Mouse (Mus musculus): ENCODE results near the gene Pabpn1l.
"Not testable (repeated sequence)": the region's sequence is repeated elsewhere in the genome, so short reads cannot be mapped to it uniquely, and the experiment has no call there.

Pabpn1l gene

DNA sequence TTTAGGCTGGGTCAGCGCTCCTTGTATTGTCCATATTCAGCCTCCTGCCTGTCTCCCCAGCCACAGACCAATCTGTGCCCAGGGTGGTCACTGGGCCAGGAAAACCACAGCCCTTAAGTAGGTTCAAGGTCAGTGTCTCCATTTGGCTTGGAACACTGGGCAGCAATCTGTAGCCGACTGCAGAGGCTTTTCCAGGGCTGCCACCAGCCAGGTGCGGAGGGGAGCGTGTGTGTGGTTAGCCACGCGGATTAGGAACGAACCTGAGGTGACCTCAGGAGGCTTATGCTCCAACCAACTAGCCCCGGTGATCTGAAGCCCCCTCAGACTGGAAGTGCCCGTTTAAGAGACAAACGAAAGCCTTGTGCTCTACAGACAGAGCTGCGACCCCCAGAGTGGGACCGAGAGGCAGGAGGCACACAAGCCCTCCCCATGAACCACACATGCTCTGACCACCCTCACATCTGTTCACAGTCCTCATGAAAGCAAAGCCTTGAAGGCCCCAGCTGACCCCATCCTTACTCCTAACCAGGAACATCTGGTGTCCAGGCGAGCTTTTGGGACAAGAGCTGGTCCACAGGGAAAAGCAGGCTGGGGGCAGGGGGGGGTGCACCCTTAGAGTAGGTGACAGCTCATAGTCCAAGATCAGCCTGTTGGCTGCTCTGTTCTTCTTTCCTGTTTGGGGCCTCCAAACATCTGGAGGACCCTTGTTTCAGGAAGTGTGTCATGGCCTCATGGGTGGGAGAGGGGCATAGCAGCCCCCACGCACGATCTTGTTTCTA, 25.8 kb upstream of the Pabpn1l start:
- in situ Hi-C loops (cut with MboI; ENCODE audit: low sequenced_read_pairs) = no loop called here

DNA sequence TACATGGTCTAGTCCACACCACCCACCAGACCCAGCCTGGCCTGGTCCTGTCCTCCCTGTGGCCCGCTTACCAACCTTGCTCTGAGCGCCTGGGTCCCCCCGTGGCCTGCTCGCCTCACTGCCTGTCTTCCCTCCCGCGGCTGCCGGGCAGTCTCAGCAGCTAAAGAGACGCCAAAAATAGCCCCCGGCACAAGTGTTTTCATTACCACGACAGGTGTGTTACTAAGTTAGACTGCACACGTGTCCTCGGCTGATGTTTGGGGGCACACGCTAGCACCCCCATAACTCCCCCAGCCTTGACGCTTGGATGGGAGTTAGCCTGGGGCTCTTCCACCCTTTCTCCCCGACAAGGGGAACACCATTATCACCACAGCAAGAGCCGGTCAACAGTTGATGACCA, 23.8 kb upstream of the Pabpn1l start:
- in situ Hi-C loops (cut with MboI; ENCODE audit: low sequenced_read_pairs) = no loop called here

DNA sequence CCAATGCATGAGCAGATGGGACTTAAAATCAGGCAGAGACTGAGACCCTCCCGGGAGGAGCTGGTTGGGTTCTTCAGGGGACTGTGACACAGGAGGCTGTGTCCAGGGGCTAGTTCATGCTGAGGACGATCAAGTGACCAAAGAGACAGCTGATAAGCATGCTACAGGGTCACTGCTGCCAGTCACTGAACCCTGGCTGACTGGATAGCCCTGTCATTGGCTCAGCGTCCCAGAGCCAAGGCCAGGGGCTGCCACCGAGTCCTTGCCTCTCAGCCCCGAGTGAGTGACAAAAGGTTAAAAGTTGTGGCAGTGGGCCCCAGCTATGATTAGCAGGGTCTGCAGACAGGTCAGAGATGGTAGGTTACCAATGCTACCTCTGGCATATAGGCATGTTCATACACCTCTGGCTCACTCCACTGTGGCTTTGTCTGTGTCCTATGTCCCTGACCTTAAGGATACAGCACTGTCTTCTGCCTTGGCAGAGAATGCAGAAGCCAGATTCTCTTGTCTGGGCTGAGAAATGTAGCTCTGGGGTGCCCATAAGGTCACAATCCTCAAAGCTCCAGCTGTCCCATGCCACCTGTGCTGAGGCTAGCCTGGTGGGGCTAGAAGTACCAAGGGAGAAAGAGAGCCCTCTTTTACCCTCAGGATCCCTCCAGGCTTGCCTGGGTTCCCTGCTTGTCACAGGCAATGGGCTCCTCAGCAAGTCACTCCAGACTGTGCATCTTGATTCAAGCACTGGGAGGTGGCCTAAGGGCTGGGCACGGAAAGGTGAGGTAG, 21.8 kb upstream of the Pabpn1l start:
- in situ Hi-C loops (cut with MboI; ENCODE audit: low sequenced_read_pairs) = no loop called here

DNA sequence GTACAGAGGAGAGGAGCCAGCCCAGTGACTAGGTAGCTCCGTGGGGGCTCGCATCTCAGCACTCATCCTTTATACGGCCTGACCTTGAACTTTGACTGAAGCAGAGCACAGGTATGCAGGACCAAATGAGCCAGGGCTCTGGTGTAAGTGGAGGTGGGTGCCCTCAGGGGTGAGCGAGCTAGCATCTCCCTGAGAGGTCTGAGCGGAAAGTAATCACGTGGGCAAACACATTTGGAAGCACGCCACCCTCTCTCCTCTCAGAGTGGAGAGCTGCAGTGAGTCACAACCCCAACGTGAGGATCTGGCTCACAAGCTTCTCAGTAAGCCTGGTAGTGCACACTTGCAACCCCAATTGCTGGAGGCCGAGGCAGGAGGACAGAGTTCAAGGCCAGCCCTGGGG, 19.5 kb upstream of the Pabpn1l start:
- in situ Hi-C loops (cut with MboI; ENCODE audit: low sequenced_read_pairs) = no loop called here

DNA sequence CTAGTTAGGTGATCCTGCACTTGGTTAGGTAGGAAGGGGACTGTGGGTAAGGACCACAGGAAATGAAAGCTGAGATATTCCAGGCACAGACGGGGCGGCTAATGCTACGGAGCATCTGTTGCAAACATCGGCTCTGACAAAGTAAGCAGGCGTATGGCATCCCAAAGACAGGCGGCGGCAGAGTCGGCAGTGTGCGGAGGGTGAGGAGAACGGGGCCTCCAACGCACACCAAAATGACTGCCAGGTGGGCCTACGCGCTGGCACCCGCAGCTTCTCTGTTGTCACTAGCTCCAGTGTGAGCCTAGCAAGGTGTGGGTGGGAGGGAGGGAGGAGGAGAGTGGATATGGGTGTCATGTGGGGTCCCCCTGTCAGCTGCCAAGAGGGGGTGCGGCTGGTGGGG, 18.9 kb upstream of the Pabpn1l start:
- in situ Hi-C loops (cut with MboI; ENCODE audit: low sequenced_read_pairs) = no loop called here

DNA sequence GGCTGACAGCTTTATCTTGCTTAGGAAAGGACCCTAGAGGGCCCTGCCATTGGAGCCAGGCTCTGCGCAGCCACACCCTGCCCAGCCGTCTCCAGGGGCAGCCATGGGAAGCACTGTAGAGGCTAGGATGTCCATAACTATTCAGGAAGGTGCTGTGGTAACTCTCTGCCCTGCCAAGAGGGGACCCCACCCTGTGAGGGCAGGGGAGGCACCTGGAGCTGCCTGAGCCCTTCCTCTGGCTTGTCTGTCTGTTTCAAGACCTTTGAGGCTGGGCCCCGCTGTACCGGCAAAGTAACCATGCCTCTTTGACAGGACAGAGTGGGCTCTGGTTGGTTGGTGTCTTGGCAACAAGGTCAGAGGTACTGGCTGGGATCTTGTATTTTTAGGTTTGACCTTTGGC, 18.3 kb upstream of the Pabpn1l start:
- in situ Hi-C loops (cut with MboI; ENCODE audit: low sequenced_read_pairs) = no loop called here

DNA sequence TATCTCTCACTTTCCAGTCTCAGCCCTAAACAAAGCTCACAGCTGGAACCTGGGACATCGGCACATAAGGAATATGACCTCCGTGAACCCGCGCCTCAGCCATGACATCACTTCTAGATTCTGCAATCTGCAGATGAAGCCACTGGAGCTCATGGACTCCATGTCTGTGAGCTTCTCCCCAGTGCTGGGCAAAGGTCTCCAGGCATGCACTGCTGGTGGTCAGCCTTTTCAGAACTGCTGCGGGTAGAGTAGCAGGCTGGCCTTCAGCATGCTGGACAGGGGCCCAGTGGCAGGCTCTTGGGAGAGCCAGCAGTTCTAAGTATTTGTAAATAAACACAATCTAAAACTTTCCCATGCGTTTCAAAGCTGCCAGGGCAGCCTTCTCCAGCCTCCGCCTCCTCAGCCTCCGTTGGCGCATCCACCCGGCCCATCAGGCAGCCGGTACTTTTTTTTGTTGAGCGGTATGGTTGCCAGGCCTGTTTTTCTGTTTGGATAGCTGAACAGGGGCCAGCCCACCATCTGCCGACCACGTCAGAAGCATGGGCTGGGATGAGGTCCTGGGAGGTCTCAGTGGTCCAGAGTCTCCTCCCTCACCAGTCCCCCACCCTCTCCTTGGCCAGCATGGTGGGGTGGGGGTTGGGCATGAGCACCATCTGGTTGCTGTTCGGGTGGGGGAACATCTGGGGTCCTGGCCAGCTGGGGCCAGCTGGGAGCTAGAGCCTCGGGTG, 17.1 kb upstream of the Pabpn1l start:
- in situ Hi-C loops (cut with MboI; ENCODE audit: low sequenced_read_pairs) = no loop called here

DNA sequence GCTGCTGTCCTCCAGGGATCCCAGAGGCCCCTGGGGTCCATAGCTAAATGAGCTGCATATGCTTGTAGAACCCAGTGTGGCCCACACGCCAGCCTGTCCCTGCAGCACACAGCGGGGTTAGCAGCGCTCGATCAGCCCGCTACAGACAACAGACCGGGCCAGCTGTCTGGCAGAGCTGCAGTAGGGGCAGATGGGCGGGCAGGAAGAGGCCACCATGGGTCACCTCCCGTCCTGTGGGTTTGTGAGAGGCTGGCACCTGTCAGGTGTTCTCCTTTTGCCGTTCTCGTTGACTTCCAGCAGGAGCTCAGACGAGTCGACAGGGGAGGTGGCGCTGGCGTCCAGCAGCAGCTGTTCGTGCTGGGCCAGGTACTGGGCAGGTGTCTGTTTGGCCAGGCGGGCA, 16.1 kb upstream of the Pabpn1l start:
- in situ Hi-C loops (cut with MboI; ENCODE audit: low sequenced_read_pairs) = no loop called here

DNA sequence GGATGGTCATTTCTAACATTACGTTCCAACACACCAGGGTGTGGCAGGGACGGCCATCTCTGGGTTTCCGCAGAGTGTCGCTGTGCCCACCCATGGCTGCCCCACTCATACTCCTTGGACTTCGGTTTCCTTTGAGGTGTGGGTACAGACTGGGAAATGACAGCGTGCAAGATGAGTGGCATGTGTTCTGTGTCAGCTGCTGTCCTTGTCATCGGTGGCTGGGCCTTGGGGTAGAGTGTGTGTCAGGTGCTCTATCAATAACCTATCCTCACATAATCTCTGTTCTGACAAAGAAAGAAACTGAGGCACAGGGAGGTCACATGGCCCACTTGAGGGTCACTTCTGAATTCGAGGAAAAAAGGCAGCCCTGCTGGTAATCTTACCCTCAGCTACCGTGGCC, 14.7 kb upstream of the Pabpn1l start:
- in situ Hi-C loops (cut with MboI; ENCODE audit: low sequenced_read_pairs) = no loop called here

DNA sequence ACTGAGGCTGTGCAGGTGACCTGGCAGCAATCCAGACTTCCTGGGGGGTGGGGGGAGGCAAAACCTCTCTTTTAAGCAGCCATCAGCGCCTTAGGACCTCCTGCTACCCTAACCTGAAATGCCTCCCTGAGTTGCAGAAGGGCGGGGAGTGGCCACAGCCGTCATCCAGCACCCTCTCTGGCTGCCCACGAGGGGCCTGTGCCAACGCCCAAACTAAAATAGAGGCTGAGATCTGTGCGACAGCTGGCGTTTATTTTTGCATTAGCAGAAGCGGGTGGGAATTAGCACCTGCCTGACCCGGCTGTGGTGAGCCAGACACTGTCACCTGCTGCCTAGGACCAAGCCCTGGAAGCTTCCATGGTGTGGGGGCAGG, 14.2 kb upstream of the Pabpn1l start:
- in situ Hi-C loops (cut with MboI; ENCODE audit: low sequenced_read_pairs) = no loop called here

DNA sequence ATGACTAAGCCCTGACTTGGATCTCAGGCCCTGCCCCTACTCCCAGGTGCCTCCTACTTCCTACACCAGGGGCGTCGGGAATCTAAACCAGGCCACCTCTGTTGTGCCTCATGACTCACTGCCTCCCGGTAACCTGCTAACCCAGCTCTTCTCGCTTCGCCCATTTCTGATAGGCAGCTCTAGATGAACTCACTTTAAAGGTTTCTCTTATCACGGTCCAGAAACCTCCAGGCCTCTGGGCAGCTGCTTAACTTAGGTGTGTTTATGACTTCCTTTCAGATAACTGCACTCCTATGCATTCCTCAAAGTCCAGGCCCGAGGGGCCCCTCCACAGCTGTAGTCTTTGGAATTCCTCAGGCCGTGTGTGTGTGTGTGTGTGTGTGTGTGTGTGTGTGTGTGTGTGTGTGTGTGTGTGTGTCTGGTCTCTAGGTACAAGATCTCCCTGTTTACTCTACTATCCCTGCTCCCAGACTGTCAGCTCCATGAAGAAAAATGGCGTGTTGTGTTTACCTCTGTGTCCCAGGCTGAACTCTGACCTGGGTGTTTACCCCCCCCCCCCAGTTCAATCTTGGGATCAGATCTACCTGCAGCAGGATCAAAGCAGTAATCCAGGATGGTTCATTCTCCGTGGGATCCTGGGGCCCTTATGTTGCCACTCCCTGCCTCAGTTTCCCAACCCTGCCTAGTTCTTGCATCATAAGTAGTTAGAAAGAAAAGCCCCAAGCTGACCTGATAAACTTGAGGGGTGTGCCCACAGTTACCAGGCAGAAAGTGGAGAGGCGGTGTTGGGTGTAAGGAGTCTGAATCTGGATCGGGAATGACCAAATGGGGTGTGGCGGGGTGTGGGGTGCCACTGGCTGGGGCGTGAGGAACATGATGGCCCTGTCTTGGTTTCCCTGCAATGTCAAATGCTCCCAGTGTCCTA, 13.6 kb upstream of the Pabpn1l start:
- in situ Hi-C loops (cut with MboI; ENCODE audit: low sequenced_read_pairs) = no loop called here

DNA sequence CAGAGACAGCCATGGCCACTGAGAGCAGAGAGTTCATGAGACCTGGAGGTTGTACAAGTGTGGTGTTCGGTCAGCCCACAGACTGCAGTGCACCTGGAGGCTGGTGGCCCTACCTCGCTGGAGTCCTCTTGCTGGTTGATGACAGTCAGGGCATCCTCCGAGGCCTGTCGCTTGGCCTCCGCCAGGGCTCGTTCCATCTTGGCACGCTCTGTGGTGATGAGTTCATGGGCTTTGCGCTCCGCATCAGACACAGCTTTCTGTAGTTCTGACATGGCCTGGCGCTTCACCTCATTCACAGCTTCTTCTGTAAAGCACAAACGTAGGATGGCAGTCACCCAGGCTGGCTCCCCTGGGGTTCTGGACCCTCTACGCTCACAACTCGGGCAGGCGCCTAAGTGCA, 10.7 kb upstream of the Pabpn1l start:
- in situ Hi-C loops (cut with MboI; ENCODE audit: low sequenced_read_pairs) = no loop called here

DNA sequence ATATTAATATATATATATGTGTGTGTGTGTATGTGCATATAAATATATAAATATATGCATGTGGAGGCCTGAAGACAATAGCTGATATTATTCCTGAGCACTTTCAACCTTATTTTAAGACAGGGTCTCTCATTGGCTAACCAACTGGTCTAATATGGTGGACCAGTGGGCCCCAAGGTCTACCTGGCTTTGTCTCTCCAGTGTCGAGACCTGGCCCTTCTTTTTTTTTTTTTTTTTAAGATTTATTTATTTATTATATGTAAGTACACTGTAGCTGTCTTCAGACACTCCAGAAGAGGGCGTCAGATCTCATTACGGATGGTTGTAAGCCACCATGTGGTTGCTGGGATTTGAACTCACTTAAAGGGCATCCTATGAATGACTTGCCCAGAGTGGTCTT, 9.6 kb upstream of the Pabpn1l start:
- in situ Hi-C loops (cut with MboI; ENCODE audit: low sequenced_read_pairs) = not testable (repeated sequence)

DNA sequence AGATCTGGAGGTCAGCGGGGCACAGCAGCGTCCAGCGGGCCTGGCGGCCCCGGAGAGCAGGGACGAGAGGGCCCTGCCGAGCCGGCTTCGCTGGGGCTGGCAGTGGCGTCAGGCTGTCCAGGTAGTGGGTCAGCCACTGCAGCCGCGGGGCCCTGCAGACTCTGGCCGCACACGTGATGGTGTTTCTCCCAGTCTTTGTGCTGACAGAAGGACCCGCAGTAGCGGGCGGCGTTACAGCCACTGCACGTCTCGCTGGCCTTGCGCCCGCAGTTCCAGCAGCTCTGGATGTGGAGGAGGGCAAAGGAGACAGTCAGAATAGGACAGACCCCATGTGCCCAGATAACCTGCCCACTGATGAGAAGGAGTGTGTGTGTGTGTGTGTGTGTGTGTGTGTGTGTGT, 8.2 kb upstream of the Pabpn1l start:
- in situ Hi-C loops (cut with MboI; ENCODE audit: low sequenced_read_pairs) = no loop called here

DNA sequence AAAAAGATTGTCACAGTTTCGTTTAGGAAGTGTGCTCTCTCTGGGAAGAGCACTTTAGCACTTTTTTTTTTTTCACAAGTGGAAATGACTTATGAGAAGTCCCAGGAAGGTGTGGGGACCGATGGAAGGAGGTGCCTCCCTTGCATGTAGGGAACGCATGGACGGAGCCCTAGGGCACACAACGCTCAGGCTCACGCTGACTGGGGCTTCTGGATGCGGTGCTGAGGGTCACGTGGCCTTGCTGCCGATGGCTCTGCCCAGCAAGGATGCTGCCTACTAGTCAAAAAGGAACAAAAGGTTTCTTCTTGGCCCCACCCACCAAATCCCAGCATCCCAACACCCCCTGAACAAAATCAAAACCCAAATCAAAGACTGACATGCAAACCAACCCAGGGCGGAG, 6.8 kb upstream of the Pabpn1l start:
- in situ Hi-C loops (cut with MboI; ENCODE audit: low sequenced_read_pairs) = no loop called here

DNA sequence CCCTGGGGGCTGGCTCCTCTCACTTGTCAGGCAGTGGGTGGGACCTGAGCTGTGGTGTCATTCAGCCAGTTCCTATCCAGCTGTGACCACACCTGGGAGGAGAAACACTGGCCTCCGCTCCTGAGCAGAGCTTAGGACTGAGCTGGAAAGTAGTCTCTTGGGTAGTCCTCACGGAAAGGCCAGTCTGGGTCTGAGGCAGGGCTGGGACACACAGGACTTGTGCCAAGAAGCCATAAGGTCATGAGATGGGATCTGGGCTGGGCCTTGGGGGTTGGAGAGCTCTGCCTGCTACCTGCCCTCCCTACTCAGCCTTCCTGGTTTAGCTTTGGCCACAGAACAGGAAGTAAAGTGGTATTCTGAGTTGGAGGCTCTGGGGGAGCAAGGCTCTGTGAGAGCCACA, 4.4 kb upstream of the Pabpn1l start:
- in situ Hi-C loops (cut with MboI; ENCODE audit: low sequenced_read_pairs) = no loop called here

DNA sequence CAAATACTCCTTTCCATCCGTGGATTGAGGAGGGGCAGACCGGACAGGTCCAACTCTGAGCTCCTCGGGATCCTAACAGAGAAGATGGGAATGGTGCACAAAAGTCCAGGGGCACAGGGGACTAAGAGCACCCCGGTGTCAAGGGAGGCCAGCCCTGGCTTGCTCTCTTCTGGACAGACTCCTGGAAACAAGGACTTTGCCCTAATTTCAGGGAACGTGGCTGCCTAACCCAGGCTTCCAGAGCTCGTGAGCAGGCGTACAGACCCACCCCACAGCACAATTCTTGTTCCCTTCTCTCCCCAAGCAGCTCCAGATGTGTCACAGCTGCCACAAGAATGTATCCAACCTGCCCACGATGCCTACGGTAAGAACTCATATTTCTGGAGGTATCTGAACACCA, 3.3 kb upstream of the Pabpn1l start:
- in situ Hi-C loops (cut with MboI; ENCODE audit: low sequenced_read_pairs) = no loop called here

DNA sequence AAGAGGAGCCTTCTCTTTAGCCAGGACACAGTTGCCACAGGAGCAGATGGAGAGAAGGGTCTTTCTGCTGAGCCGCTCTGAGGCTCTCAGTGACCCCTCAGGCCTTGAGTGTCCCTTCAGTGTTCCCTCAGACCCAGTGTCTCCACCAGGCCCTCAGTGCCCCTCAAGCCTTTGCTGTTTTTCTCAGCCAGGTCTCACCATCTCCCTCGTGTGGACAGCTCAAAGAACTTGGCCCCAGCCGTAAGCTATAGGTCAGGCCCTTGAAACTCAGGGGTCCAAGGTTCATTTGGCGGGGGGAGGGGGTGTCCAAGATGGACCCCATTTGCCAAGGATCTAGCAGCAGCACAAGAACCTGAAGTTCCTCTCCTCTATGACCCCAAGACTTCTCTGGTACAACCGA, 2.1 kb upstream of the Pabpn1l start:
- in situ Hi-C loops (cut with MboI; ENCODE audit: low sequenced_read_pairs) = loop anchor here (5.0 kb wide), 1 partner anchor 193 kb away; no protein-coding TSS in a partner anchor

DNA sequence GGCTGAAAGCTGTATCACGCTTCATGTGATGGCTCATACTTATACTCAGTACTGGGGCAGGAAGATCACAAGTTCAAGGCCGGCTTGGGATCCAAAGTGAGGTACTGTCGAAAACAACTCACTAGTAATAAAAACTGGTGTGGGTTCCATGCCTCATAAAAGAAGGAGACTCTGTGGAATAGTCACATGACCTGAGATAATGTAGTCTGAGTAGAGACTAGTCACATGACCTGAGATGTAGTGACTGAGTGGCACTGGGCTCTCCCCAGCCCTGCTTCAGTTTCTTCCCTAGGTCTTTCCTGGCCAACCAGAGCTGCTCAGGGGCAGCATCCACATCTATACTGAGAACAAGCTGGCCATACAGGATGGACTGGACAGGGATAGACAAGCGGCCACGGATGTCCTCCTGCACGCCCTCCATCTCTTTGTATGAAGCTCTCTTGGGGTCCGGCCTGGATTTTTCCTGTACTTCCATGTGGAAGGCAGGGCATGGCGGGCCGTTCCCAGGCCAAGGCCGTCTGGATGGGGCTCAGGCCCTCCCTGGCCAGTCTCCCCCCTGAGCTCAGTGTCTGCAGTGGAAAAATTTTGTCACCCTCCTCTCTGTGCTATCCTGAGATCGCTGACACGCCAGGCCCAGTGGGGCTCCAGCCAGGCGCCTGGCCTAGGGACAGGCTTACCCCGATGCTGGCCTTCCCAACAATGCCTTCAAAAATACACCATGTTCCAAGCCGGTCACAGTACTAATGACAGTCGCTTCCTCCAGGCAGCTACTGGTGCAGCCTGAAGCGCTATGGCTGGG, 1.5 kb upstream of the Pabpn1l start:
- in situ Hi-C loops (cut with MboI; ENCODE audit: low sequenced_read_pairs) = loop anchor here (5.0 kb wide), 1 partner anchor 193 kb away; no protein-coding TSS in a partner anchor

DNA sequence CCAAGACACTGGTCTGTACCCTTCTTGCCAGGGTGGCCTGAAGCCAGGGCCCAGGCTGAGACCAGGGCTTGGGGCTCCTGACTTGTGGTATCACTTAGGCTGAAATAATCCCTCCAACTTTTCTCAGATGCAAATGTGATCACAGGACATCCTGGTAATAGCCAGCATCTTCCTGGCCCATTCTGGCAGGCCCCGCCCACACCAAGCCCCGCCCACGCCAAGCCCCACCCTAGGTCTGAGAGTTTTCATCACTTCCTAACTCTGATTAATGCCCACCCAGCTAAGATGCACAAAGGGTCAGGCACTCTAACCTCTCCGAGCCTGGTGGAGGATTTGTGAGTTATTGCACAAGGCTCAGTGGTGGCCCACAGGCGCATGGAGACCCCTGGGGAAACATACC, 2.1 kb downstream of the Pabpn1l start:
- in situ Hi-C loops (cut with MboI; ENCODE audit: low sequenced_read_pairs) = loop anchor here (5.0 kb wide), 1 partner anchor 197 kb away; no protein-coding TSS in a partner anchor

Measured in CH12F3 (cell line).